Mouse (Mus musculus): ENCODE measurements around the gene Hoxc10.

DNA sequence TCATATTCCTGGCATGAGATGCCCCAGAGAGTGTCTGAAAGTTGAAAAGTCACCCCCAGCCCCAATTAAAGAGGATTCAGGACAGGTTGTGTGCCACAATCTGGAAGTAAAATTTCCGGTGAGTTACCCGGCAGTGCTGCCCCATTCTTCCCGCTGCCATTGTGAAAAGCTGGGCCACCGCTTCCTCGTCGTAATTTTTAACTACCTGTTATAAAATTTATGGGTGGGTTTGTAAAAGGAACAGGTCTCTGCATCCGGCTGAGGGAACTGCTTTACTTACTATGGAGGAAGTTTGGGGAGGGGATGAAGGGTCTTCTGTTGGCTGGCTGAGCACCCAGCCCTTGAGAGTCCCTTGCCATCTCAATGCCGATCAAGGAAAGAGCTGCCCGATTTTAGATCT, 30.0 kb downstream of the Hoxc10 start:
- TF ChIP-seq CTCF (IDR thresholded peaks at IDR 0.05; ENCODE audit: low read depth) (no peak), EP300 (IDR thresholded peaks at IDR 0.05; ENCODE audit: low read depth) (no peak)

Measured in heart, postnatal 0 days (tissue).